Mouse (Mus musculus) frontal cortex, adult 2 months (tissue): ENCODE results near the gene Nprl2. TPM values are rescaled to one million over a fixed set of nuclear protein-coding genes. Genes with fewer than 3 reads are reported as not detected.
"Not testable (repeated sequence)": the region's sequence is repeated elsewhere in the genome, so short reads cannot be mapped to it uniquely, and the experiment has no call there.

Experiments used
- DNase-seq, 2 experiments: peaks; one replicate each; pipeline ENCODE4 v3.0.0; 2022; ENCODE audit warnings: low spot score in 1 of 2; ENCODE audit errors: extremely low spot score in 1 of 2
- polyA plus RNA-seq: library from polyadenylated mRNA; depleted of rRNA; stranded (reverse); fragments of >200 nt; gene quantifications from 2 replicates; pipeline ENCODE4 v1.2.3, GENCODE M21; 2012

The Nprl2 gene
- polyA plus RNA-seq, 1 experiment: 65.7 TPM

DNA sequence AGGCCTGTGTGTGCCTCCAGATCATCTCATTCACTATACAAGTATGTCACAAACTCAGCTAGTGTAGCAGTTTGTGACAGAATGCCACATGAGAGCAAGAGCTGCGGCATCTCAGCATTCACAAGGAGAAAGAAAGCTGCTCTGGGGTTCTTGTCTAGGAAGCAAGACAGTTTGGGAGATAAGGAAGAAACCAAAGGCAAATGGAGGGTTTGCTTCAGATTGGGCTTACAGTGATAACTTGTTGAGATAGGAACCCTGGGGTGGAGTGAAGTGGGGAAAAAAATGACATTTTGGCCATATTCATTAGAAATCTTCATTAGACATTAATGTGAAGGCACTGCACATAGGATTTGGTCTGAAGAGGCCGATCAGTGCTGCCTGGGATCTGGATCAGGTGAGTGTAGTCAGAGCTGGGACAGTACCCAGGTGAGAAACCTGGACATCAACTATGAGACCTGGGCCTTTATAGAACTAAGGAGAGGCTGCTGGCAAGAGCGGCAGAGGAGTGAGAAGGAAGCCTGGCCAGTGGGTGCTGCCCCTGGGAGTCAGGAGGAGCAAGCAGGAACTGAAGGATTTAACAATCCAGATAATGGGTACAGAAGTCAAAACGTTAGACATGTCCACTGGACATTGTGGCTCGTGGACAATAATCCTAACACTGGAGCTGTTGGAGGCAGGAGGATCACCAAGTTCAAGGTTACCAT lies 10.8 kb downstream of the Nprl2 start:
- DNase-seq: no peak

DNA sequence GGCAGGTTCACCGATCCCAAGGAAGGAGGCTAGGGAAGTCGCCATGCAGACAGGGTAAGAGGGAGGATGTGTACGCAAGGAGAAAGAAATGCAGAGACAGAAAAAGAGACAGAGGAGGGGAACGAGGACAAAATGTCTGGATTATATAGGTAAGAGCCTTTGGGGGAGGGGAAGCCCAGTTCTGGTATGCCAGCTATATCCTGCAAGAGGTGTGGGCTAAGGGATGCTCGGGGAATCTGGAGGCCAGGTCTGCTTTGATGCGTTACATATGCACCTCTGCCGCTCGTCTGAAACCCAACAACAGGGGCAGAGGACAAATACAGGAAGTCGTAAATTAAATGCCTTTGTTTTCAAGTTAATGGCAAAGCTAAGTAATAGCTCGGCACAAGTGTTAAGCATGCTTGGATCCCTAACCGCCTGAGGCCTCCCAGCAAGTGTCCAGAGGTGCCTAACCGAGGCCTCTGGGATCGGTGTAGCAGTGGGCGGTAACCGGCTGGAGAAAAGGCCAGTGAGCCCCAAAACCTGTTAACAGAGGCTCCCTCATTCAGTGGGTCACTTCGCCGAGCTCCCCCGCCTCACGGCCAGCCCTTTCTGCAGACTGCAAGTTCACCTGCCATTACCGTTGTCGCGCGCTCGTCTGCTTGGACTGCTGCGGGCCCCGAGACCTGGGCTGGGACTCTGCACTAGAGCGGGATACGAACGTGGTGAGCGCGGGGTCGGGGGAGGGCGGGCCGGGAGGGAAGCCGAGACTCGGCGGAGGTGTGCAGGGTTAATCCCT lies 11.7 kb downstream of the Nprl2 start:
- DNase-seq: peak in 1 of 2 experiments; percentile 40

DNA sequence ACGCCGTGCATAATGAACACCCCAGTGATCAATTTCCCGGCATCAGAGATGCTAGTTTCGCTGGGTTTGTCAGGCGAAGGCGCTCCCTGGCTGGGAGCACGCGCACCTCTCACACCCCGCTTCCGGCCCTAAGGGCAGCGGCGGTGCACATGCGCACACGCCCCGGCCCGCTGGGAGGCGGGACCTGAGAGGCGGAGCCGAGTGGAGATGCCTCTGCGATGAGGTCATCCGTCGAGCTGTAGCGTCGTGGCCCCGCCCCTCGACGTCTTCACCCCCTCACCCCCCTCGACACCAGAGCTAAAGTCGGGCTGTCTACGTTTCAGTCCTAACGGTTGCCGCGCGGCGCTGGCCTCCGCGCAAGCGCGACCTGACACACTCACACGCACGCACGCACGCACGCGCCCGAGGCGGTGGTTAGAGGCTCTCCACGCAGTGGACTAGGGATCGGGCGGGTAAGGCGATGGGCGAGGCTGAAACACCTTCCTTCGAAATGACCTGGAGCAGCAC lies 12.3 kb downstream of the Nprl2 start:
- peak; percentile 88 to 94 for DNase-seq

DNA sequence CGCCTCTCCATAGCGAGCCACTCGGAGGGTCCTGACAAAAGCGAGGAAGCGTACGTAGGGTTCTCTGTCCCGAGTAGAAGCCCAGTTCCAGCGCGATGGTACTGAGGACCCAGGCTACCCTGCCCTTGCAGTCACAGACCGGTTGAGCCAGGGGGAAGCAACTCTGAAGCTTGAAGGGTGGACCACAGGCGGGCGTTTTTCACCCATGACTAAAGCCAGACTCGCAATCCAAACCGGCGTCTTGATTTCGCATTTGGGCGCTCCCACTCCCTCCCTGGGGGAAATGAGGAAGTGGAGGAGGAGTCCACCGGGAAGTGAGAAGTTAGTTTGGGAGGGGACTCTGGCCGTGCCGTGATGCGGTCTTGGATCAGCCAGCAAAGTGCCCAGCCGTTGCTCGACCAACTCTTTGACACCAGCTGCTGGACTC lies 13.0 kb downstream of the Nprl2 start:
- DNase-seq: peak in 1 of 2 experiments; percentile 40

DNA sequence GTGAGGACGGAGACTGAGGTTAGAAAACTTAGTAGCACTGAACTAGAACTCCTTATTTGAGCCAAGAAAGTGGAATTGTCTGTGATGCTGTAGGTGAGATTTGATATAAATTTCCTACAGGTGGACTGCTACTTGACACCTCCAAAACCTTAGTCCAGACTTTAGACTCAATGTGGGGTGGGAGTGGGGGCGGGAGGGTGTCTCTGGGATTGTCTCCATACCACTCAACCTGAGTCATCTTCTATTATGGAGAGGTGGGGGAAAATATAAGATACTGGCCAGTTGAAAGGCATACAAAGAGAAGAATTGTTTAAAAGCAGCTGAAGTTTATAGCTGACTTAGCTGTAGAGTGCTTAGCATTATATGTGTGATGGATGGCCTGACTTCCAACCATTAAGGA lies 13.7 kb downstream of the Nprl2 start:
- DNase-seq: no peak

DNA sequence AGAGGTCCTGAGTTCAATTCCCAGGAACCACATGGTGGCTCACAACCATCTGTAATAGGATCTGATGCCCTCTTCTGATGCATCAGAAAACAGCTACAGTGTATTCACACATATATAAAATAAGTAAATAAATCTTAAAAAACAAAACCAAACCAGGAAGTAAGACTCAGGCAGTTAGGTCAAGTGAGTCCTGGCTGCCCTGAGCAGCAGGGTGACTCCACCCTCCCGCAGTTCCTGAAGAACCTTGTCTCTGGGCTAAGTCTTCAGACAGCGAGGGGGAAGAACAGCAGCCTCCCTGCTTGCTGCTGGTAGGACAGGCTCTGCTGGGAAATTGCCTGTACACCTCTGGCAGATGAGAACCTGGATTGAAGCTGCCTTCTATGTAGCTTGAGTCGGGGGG lies 14.3 kb downstream of the Nprl2 start:
- no peak for DNase-seq

DNA sequence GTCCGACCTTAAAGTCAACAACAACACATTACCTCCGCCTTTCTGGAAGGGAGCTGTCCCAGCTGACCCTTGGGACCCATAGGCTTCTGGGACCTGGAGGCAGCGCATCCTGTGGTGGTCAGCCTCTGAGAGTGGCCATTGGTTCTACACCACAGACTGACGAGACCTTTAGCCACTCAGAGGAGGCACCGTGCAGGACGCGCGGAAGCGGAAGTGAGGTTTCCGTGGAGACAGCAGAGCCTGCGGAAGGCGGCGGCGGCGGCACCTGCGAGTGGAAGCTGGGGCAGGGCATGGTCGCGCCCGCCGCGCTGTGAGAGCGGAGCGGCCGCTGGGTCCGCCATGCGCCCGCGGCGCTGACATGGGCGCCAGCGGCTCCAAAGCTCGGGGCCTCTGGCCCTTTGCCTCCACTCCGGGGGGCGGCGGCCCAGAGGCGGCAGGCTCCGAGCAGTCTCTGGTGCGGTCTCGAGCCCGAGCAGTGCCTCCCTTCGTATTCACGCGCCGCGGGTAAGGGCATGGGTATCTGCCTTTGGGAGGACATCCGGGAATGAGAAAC lies 21.1 kb downstream of the Nprl2 start, which contains the start of gene Tusc2:
Tusc2 (plus strand) TSS at position 227 of the 553 bp plus-strand sequence.
- peak; percentile 96 to 97 for DNase-seq

DNA sequence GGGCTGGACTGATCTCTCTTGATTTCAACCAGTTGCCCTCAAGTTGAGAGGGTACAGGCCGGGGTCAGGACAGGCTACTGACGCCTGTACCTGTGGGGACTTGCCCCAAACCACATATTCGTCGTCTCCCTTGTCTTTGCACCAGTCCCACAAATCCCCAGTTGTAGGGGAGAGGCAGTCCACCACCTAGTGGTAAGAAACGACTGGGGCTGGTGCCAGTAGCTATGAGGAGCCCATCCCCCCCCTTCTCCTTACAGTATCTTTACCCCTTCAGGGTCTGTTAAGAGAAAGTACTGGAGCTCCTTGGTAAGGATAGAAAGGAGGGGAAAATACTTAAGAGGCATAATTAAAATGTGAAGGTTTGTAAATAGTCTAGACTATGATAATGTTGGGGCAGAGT lies 23.5 kb downstream of the Nprl2 start:
- not testable (repeated sequence) for DNase-seq

DNA sequence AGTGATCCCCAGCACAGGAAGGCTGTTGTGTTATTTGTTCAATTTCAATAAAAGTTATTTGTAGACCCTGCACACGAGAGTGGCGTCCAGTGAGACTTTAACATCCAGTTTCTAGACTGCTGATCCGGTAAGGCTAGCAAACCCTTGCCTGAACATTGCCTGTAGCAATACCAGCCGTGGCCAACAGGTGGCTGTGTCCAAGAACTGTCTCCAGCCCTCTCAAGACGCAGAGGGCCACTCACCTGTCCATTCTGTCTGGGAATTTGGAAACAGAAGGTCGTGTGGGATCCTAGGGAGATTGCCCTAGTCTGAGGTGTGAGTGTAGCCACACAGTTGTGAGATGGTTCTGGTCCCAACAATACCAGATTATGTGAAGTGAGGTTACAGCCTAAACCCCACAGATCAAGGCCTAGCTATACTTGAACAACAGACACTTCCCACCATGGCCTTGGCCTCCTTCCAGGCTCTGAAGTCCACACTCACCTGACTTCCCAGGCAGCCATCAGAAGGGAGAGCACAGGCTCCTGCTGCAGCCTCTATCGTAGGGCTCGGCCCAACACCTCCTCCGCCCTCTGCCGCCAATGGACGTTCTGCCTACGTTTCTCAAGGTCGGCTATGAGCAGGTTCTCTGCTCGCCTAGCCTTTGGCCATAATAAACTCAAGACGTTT lies 24.1 kb downstream of the Nprl2 start:
- peak in 1 of 2 experiments; percentile 83 for DNase-seq

DNA sequence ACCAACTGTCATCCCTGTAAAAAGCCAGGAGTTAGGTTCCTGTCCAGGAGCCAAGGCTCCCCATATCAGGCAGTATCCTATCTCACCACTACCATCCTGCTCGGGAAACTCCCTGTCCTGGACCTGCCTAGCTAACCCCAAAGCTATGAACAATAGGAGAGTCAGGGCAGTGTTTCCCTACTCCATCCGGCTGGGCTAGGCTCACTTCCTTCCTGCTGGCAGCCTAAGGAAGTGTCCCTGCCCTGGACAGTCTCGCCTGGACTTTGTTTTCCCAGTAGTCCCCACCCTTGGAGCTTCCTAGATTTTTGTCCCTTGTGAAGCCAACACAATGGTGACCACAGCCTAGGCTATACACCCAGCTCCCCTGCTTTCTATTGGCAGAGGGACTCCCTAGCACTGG lies 24.8 kb downstream of the Nprl2 start:
- no peak for DNase-seq

DNA sequence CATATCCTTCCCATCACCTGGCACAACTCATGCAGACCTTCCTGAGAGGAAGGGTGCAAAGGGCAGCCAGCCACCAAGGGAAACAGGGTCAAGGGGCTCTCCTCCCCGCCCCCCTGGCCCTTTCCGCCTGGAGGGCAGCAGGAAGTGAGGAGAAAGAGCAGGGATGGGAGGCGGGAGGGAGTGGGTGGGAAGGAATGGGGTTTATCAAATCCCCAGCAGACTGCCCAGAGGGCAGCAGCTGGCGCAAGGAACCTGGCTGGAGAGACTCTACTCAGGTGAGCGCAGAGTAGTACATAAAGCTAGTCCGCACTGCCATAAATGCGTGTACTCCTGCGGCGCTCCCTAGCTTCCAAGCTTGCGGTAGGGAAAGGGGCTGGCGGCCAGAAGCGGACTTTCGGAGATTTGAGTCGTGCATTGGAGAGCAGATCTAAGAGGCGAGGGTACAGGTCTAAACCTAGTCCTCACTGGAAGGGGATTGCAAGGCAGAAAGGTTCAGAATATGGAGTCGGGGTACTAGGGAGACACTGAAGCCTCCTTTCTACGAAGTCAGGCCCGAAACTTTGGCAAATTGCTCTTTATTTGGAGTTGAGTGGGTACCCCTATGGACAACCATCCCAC lies 25.8 kb downstream of the Nprl2 start, which contains the start of gene Hyal2:
Hyal2 (plus strand) TSS at position 244 of the 618 bp plus-strand sequence.
- no peak for DNase-seq

DNA sequence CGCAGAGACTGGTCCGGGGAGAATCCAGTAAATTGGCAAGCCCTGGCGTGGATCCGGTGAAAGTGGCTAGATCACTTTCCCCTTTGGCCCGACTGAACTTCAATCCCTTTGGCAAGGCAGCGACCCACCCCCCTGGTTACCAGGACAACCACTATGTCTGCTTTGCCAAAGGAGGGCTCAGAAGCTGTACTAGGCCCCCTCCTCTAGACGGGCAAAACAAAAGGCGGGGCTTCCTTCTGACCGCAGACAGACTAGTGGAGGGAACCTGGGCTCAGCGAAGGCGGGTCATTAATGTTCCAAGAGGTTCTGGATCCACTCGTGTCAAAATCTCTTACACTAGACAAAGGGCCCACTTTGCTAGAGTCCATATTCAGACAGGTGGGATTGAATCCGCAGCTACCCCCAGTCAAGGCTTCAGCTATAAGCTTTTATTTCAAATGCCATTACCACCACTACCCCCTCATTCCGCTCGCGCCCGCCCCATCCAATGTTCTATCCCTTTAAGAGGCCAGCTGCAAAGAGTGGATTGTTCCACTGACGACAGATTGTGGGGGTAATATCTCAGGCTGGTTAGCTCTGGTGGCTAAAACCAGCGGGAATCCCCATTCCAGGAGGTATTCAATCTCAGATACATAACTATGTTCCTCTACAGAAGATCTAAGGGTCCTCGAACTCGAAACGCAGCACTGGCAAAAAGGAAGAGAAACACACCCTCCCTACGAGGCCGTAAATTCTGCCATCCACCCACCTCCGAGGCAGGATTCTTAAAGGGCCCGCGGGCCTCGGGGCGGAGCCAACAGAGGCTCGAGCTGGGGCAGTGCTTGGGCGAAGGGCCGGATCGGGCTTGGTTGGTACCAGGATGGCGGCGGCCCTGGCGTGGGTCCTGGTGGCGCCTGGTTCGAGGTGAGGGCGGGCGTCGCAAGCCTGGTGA lies 26.6 kb downstream of the Nprl2 start:
- DNase-seq: peak in 1 of 2 experiments; percentile 81

DNA sequence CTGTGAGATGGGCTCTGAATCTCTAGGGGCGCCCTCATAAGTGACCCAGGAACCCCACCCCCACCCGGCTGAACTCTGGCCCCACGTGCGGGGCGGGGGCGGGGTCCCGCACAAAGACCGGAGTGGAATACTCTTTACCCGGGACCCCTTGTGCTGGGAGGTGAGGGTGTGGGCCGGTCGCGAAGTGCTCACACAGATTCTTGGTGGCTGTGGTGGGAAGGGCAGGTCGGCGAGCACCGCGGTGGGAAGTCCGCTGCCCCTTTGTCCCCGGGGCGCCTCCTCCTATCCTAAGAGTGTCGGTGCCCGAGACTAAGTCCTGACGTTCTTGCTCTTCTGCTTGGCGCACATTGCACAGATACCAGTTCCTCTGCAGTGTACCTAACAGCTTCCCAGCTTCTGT lies 27.2 kb downstream of the Nprl2 start:
- no peak for DNase-seq

DNA sequence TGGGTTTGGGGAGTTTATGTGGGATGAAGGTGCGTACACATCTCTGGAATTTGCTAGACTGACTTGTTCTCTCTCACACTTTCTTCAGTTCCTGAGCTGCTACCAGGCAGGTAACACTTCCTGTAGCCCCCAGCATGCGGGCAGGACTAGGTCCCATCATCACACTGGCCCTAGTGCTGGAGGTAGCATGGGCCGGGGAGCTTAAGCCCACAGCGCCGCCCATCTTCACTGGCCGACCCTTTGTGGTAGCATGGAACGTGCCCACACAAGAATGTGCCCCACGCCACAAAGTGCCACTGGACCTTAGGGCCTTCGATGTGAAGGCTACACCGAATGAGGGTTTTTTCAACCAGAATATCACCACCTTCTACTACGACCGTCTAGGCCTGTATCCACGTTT lies 28.0 kb downstream of the Nprl2 start:
- no peak for DNase-seq

DNA sequence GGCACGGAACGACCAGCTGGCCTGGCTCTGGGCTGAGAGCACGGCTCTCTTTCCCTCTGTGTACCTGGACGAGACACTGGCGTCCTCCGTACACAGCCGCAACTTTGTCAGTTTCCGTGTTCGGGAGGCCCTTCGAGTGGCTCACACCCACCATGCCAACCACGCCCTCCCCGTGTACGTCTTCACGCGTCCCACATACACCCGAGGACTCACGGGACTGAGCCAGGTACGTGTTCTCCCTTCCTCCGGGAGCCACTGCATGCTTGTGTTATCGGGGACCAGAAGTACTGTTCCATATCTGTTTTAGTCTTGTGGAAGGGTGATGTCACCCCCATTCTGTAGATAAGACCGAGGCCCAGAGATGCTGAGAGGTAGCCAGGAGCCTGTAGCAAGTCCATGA lies 28.8 kb downstream of the Nprl2 start:
- no peak for DNase-seq

DNA sequence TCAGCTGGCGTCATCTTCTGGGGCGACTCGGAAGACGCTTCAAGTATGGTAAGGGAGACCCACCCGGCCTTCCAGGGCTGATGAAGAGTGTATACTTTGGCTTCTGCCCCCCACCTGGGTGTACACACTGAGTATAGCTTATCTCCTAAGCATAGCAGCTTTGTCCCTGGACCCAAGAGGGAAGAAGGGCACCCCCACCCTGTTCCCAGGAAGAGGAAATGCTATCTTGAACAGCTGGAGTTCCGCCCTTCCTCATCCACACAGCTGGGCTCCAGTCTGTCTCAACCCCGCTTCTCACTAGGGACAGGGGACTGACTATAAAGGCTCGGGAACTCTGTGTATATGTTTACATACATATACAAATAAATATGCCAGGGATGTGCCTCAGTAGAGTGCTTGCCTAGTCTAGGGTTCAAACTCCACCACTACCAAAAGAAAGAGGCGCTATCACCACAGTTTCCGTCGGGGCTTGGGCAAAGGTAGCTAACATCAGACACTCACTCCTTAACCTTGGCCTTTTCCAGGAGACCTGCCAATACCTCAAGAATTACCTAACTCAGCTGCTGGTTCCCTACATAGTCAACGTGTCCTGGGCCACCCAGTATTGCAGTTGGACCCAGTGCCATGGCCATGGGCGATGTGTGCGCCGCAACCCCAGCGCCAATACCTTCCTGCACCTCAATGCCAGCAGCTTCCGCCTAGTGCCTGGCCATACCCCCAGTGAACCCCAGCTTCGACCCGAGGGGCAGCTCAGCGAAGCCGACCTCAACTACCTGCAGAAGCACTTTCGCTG lies 29.7 kb downstream of the Nprl2 start:
- no peak for DNase-seq

DNA sequence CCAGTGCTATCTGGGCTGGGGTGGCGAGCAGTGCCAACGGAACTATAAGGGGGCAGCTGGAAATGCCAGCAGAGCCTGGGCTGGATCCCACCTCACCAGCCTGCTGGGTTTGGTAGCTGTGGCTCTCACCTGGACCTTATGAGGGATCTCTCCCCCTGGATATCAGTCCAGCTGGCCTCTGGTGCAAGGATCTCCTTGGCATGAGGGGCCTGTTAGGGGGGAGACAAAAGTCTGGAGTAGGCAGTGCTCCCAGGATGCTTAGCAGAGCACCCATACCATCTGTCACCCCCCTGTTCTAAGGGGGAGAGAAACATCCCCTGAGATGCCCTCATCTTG lies 30.3 kb downstream of the Nprl2 start:
- no peak for DNase-seq

DNA sequence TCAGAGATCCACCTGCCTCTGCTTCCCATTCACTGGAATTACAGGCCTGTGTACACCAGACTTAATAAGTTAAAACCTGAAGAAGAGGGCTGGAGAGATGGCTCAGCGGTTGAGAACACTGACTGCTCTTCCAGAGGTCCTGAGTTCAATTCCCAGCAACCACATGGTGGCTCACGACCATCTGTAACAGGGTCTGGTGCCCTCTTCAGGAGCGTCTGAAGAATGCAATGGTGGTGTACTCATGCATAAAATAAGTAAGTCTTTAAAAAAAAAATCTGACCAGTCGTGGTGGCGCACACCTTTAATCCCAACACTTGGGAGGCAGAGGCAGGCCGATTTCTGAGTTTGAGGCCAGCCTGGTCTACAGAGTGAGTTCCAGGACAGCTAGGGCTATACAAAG lies 31.7 kb downstream of the Nprl2 start:
- DNase-seq: not testable (repeated sequence)
